Mouse (Mus musculus): ENCODE results near the gene Zfp36. TPM values are rescaled to one million over a fixed set of nuclear protein-coding genes. Genes with fewer than 3 reads are reported as not detected.
"Not testable (repeated sequence)": the region's sequence is repeated elsewhere in the genome, so short reads cannot be mapped to it uniquely, and the experiment has no call there.

Zfp36 gene
- polyA plus RNA-seq, 1 experiment, result 25.5 TPM

GRCm38 (mm10) chr7:28393272-28393951 lies 13.4 kb upstream of the Zfp36 start:
- 0 out of 2 replicates have a peak overlapping the region, but pooled peaks have one; percentile 17 for H3K27ac ChIP-seq (ENCODE audit: insufficient read depth, low read depth, low read length)
- TF ChIP-seq CTCF (conservative IDR thresholded peaks at IDR 0.05; ENCODE audit: insufficient read depth, insufficient read length, low read depth, low read length) (no peak), POLR2A (IDR thresholded peaks at IDR 0.05; ENCODE audit: low read depth, low read length) (no peak)
- peak overlapping the region; percentile 87 for H3K4me3 ChIP-seq (ENCODE audit: insufficient read depth, low read depth, low read length)
- H3K27me3 ChIP-seq (replicated peaks; ENCODE audit: control insufficient read depth, insufficient read depth, low read length), result no peaks in the 10 kb centered on the region
- no peak for DNase-seq
- peaks cover 5% of the 10 kb centered on the region for H3K36me3 ChIP-seq (ENCODE audit: control insufficient read depth, insufficient read depth, low read length)
- peaks cover 6% of the 10 kb centered on the region; the same call in 1 of the 2 replicates for H3K4me1 ChIP-seq (ENCODE audit: control insufficient read depth, insufficient read depth, low read length)
- 5% methylated on average over 22 of the region's 22 CpGs for WGBS

GRCm38 (mm10) chr7:28392429-28393271 lies 12.6 kb upstream of the Zfp36 start, which contains the start of the genes Med29 and Paf1:
Med29 (minus strand) TSS chr7:28392708.
Paf1 (plus strand) TSS chr7:28392951.
- Histone ChIP-seq H3K36me3 (ENCODE audit: control insufficient read depth, insufficient read depth, low read length) (peaks cover 4% of the 10 kb centered on the region), H3K4me1 (ENCODE audit: control insufficient read depth, insufficient read depth, low read length) (peaks cover 6% of the 10 kb centered on the region; the same call in 1 of the 2 replicates), H3K27me3 (replicated peaks; ENCODE audit: control insufficient read depth, insufficient read depth, low read length) (no peaks in the 10 kb centered on the region), H3K4me3 (ENCODE audit: insufficient read depth, low read depth, low read length) (peak within 1 kb of the TSS; percentile 87), H3K27ac (ENCODE audit: insufficient read depth, low read depth, low read length) (peak within 1 kb of the TSS; percentile 17; the same call in 1 of the 2 replicates)
- peak; percentile 99 for DNase-seq
- under 1% methylated on average over 58 of the region's 58 CpGs for WGBS
- TF ChIP-seq POLR2A (IDR thresholded peaks at IDR 0.05; ENCODE audit: low read depth, low read length) (peak; percentile 98), CTCF (conservative IDR thresholded peaks at IDR 0.05; ENCODE audit: insufficient read depth, insufficient read length, low read depth, low read length) (no peak)

- Histone ChIP-seq H3K36me3 (ENCODE audit: control insufficient read depth, insufficient read depth, low read length) (no peaks in the 10 kb centered on the region; the same call in 1 of the 2 replicates), H3K4me3 (ENCODE audit: insufficient read depth, low read depth, low read length) (no peak overlapping the region), H3K27me3 (replicated peaks; ENCODE audit: control insufficient read depth, insufficient read depth, low read length) (no peaks in the 10 kb centered on the region), H3K27ac (ENCODE audit: insufficient read depth, low read depth, low read length) (no peak overlapping the region), H3K4me1 (ENCODE audit: control insufficient read depth, insufficient read depth, low read length) (peaks cover 10% of the 10 kb centered on the region; the same call in 1 of the 2 replicates)
- WGBS, result 98% methylated on average over 3 of the region's 3 CpGs
- no peak for TF ChIP-seq CTCF (conservative IDR thresholded peaks at IDR 0.05; ENCODE audit: insufficient read depth, insufficient read length, low read depth, low read length)
- TF ChIP-seq POLR2A (IDR thresholded peaks at IDR 0.05; ENCODE audit: low read depth, low read length), result no peak
- no peak for DNase-seq
These were observed 10.3 kb upstream of the Zfp36 start for GRCm38 (mm10) chr7:28390331-28390730.

- H3K36me3 ChIP-seq (ENCODE audit: control insufficient read depth, insufficient read depth, low read length); H3K27me3 ChIP-seq (replicated peaks; ENCODE audit: control insufficient read depth, insufficient read depth, low read length); H3K4me3 ChIP-seq (ENCODE audit: insufficient read depth, low read depth, low read length); DNase-seq; H3K27ac ChIP-seq (ENCODE audit: insufficient read depth, low read depth, low read length): not testable (repeated sequence)
- WGBS, result 75% methylated on average over 7 of the region's 7 CpGs
- peaks cover 21% of the 10 kb centered on the region for H3K4me1 ChIP-seq (ENCODE audit: control insufficient read depth, insufficient read depth, low read length)
These were observed 7.3 kb upstream of the Zfp36 start for GRCm38 (mm10) chr7:28387384-28387783.

GRCm38 (mm10) chr7:28386877-28387276 lies 6.8 kb upstream of the Zfp36 start:
- DNase-seq; H3K27me3 ChIP-seq (replicated peaks; ENCODE audit: control insufficient read depth, insufficient read depth, low read length); H3K27ac ChIP-seq (ENCODE audit: insufficient read depth, low read depth, low read length); H3K4me3 ChIP-seq (ENCODE audit: insufficient read depth, low read depth, low read length); H3K36me3 ChIP-seq (ENCODE audit: control insufficient read depth, insufficient read depth, low read length): not testable (repeated sequence)
- peaks cover 21% of the 10 kb centered on the region for H3K4me1 ChIP-seq (ENCODE audit: control insufficient read depth, insufficient read depth, low read length)
- WGBS, result 70% methylated on average over 6 of the region's 6 CpGs

- Histone ChIP-seq H3K4me3 (ENCODE audit: insufficient read depth, low read depth, low read length) (no peak overlapping the region), H3K4me1 (ENCODE audit: control insufficient read depth, insufficient read depth, low read length) (peaks cover 21% of the 10 kb centered on the region), H3K27ac (ENCODE audit: insufficient read depth, low read depth, low read length) (peak overlapping the region; percentile 3; the same call in 1 of the 2 replicates), H3K36me3 (ENCODE audit: control insufficient read depth, insufficient read depth, low read length) (no peaks in the 10 kb centered on the region), H3K27me3 (replicated peaks; ENCODE audit: control insufficient read depth, insufficient read depth, low read length) (no peaks in the 10 kb centered on the region)
- 1% methylated on average over 4 of the region's 4 CpGs for WGBS
- peak; percentile 89 for DNase-seq
- TF ChIP-seq POLR2A (IDR thresholded peaks at IDR 0.05; ENCODE audit: low read depth, low read length) (no peak), CTCF (conservative IDR thresholded peaks at IDR 0.05; ENCODE audit: insufficient read depth, insufficient read length, low read depth, low read length) (peak; percentile 99)
These were observed 6.4 kb upstream of the Zfp36 start for GRCm38 (mm10) chr7:28386462-28386861.

- TF ChIP-seq CTCF (conservative IDR thresholded peaks at IDR 0.05; ENCODE audit: insufficient read depth, insufficient read length, low read depth, low read length) (no peak), POLR2A (IDR thresholded peaks at IDR 0.05; ENCODE audit: low read depth, low read length) (no peak)
- Histone ChIP-seq H3K36me3 (ENCODE audit: control insufficient read depth, insufficient read depth, low read length) (no peaks in the 10 kb centered on the region), H3K27me3 (replicated peaks; ENCODE audit: control insufficient read depth, insufficient read depth, low read length) (no peaks in the 10 kb centered on the region), H3K27ac (ENCODE audit: insufficient read depth, low read depth, low read length) (peak overlapping the region; percentile 3; the same call in 1 of the 2 replicates), H3K4me3 (ENCODE audit: insufficient read depth, low read depth, low read length) (no peak overlapping the region), H3K4me1 (ENCODE audit: control insufficient read depth, insufficient read depth, low read length) (peaks cover 21% of the 10 kb centered on the region)
- peak; percentile 32 for DNase-seq
- WGBS, result 77% methylated on average over 7 of the region's 7 CpGs
These were observed 6.0 kb upstream of the Zfp36 start for GRCm38 (mm10) chr7:28386007-28386406.

All from kidney, adult 2 months (tissue).